Mouse (Mus musculus) cerebellum, postnatal 10 days (tissue): ENCODE measurements around the gene Gss.
A peak's percentile ranks its signal among the peaks of the same experiment; 100 is the strongest.
"Not testable (repeated sequence)": the region's sequence is repeated elsewhere in the genome, so short reads cannot be mapped to it uniquely, and the experiment has no call there.

ENCODE experiments used
- DNase-seq, 2 experiments: peaks; one replicate each; pipeline ENCODE4 v3.0.0; 2021; ENCODE audit warnings: mixed read lengths in 2 of 2

Gene Gss

GRCm38 (mm10) chr2:155616971-155617370 lies 24.4 kb upstream of the Gss start:
- DNase-seq = no peak

GRCm38 (mm10) chr2:155613953-155614352 lies 21.3 kb upstream of the Gss start:
- DNase-seq = no peak

GRCm38 (mm10) chr2:155613326-155613755 lies 20.7 kb upstream of the Gss start:
- peak; percentile 80 to 82 for DNase-seq

- DNase-seq = no peak
Measured at GRCm38 (mm10) chr2:155611834-155612550, 19.4 kb upstream of the Gss start.

GRCm38 (mm10) chr2:155610978-155611377 lies 18.4 kb upstream of the Gss start, which contains the start of gene Myh7b:
Gene Myh7b, plus strand, starts transcription at chr2:155611212.
- DNase-seq = no peak

GRCm38 (mm10) chr2:155606360-155606759 lies 13.8 kb upstream of the Gss start:
- peak in 1 of 2 experiments; percentile 27 for DNase-seq

- DNase-seq = not testable (repeated sequence)
Measured at GRCm38 (mm10) chr2:155605236-155605589, 12.6 kb upstream of the Gss start.

GRCm38 (mm10) chr2:155604560-155605235 lies 12.1 kb upstream of the Gss start:
- no peak for DNase-seq

GRCm38 (mm10) chr2:155603707-155604106 lies 11.1 kb upstream of the Gss start:
- no peak for DNase-seq

GRCm38 (mm10) chr2:155595516-155595915 lies 2.9 kb upstream of the Gss start:
- no peak for DNase-seq

GRCm38 (mm10) chr2:155592854-155593283 lies 259 bp upstream of the Gss start:
- DNase-seq = no peak

GRCm38 (mm10) chr2:155591676-155592075 lies 934 bp downstream of the Gss start:
- DNase-seq = no peak

- DNase-seq = no peak
Measured at GRCm38 (mm10) chr2:155590876-155591275, 1.7 kb downstream of the Gss start.

GRCm38 (mm10) chr2:155589521-155589920 lies 3.1 kb downstream of the Gss start:
- DNase-seq = no peak

GRCm38 (mm10) chr2:155588136-155588535 lies 4.5 kb downstream of the Gss start:
- DNase-seq = no peak

- DNase-seq = no peak
Measured at GRCm38 (mm10) chr2:155585486-155585885, 7.1 kb downstream of the Gss start.

GRCm38 (mm10) chr2:155585082-155585481 lies 7.5 kb downstream of the Gss start:
- no peak for DNase-seq

- DNase-seq = peak; percentile 84 to 88
Measured at GRCm38 (mm10) chr2:155583927-155584530, 8.6 kb downstream of the Gss start.

- no peak for DNase-seq
Measured at GRCm38 (mm10) chr2:155582996-155583395, 9.6 kb downstream of the Gss start.

GRCm38 (mm10) chr2:155582384-155582995 lies 10.1 kb downstream of the Gss start:
- DNase-seq = no peak

- DNase-seq = no peak
Measured at GRCm38 (mm10) chr2:155580331-155580730, 12.3 kb downstream of the Gss start.

- DNase-seq = no peak
Measured at GRCm38 (mm10) chr2:155576656-155577055, 16.0 kb downstream of the Gss start.

- peak; percentile 94 to 95 for DNase-seq
Measured at GRCm38 (mm10) chr2:155574700-155575099, 17.9 kb downstream of the Gss start.
